Mouse (Mus musculus) kidney, adult 2 months (tissue): ENCODE measurements around the gene B4galnt3.

ENCODE experiments used
- CTCF ChIP-seq: fragments of 200-500 bp; conservative IDR thresholded peaks from 2 replicates; pipeline ENCODE4 v1.5.1; 2011; ENCODE audit warnings: low read depth, mild to moderate bottlenecking, control low read depth, low read length, moderate library complexity, mixed read lengths; ENCODE audit not compliant: insufficient read depth, insufficient read length
- POLR2A ChIP-seq: fragments of 200-500 bp; IDR thresholded peaks from one replicate; pipeline ENCODE4 v1.6.1; 2011; ENCODE audit warnings: low read depth, low read length, control low read depth

GRCm38 (mm10) chr6:120190365-120190764 lies 104.0 kb downstream of the B4galnt3 start:
- no peak for TF ChIP-seq CTCF
- TF ChIP-seq POLR2A, result no peak
